Mouse (Mus musculus): Measurements from ENCODE around the gene Slc28a2.
"Not testable (repeated sequence)": the region's sequence is repeated elsewhere in the genome, so short reads cannot be mapped to it uniquely, and the experiment has no call there.

The Slc28a2 gene

DNA sequence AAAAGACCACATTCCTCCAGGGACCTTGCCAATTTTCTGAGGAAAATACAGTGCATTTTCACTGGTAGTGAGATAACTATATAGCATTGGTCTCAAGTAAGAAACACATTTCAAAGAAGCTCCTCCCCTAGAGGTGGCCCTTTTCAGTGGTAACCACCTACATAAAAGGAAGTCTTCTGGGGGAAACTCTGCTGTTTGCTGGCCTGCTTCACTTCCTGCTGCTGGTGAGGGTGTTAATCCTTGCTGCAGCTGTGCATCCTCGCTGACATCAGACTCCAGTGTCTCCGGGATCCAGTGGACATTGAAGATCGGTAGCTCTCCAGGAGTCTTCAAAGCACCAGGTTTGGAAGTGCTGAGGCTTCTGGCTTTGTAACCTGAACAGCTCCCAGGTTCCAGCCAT, at the start of gene Slc28a2:
Slc28a2 (plus strand) TSS at position 278 of the 400 bp plus-strand sequence.
- DNase-seq (ENCODE audit: low read depth): not testable (repeated sequence)

GRCm38 (mm10) chr2:122377215-122377674, 49.0 kb upstream of the Slc28a2 start:
- DNase-seq (ENCODE audit: low read depth): peak; percentile 88

DNA sequence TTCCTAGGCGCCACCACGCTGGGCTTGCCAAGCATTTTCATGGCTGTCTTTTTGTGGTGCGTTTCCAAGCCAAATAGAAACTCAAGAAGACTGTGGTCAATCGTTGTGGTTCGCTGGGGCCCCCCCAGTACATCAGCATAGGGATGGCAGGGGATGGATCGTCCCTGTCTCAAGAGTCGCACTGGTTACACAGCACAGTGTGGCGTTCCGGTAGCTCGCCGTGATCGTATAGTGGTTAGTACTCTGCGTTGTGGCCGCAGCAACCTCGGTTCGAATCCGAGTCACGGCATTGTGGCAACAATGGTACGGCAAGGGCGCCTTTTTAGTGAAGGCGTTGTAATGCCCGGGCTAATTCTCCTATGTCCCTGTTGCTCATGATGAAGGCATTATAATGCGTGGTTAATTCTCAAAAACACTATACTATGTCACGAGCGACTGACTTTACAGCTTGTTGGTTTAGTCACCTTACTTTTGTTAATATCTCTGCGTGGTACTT, 48.5 kb upstream of the Slc28a2 start:
- peak; percentile 46 for DNase-seq (ENCODE audit: low read depth)

DNA sequence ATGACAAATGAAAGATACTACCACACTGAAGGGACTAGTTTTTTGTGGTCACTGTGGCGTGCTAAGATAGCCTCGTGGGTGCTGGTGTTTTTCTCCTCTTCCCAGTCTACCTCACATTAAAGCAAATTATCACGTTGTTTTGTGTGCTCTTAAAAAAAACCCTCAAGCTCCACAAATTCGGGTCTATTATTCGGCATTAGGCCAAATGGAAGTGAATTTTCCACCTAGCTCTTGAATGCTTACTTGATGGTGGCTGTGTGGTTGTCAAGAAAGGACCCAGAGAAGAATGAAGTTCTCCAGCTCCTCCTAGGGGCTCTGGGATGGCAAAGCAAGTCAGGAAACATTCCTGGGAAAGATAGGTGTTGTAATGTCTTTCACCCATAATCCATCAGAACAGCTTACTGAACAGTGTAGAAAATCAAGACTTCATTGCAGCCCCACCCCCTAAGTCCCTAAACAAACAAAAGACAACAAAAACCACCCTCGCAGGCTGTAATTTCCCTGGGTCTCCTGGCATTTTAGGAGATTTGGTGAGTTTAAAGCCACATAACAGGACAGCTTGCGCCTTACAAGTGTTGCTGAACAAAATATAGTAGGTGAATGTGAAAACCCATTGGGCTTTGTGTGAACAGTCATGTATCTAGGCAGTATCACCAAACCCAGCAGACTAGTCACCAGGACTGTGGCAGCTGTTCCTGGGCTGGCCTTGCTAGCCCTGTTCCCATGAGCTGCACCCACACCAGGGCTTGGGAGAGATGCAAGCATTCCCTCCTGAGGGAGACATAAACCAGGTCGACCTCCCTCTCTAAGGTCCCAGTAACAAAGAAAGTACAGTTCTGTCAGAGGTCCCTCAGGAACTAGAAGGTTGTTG, 47.6 kb upstream of the Slc28a2 start:
- DNase-seq (ENCODE audit: low read depth): peak; percentile 44

DNA sequence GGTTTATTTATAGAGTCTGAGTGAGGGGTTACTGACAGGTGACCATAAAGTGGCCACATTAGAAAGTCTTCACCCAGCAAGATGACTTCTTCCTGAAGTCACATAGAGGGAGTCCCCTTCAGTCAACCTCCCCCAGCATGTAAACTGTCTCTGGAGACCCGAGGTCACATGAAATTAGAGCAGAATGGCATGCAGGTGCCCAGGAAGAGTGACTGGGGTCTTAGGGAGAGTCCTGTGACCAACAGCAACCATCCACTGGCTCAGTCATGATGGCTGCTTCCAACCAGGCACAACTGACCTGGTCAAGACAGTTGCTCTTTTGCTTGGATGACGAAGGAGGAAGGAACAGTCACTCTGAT, 47.0 kb upstream of the Slc28a2 start:
- DNase-seq (ENCODE audit: low read depth): no peak

- peak; percentile 19 for DNase-seq (ENCODE audit: low read depth)
Observed at GRCm38 (mm10) chr2:122380768-122381311, 45.4 kb upstream of the Slc28a2 start.

- no peak for DNase-seq (ENCODE audit: low read depth)
Observed at GRCm38 (mm10) chr2:122381329-122382103, 44.8 kb upstream of the Slc28a2 start.

DNA sequence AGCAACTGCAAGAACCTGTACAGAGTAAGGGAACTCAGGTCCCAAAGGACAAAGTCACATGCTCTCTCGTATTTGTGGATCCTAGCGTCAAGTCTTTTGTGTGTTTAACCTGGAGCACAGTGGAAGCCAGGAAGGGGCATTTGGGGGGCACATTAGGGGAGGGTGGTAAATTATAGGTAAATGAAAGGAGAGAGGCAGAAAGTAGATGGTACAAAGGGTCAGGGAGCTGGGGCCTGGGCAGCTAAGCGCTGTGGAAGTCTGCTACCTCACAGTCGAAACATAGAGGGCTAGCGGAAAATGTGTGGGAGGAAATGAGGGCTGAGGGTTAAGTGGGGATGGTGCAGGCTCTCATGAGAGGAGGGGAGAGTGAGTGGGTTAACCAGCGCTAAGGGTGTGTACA, 44.2 kb upstream of the Slc28a2 start:
- no peak for DNase-seq (ENCODE audit: low read depth)

DNA sequence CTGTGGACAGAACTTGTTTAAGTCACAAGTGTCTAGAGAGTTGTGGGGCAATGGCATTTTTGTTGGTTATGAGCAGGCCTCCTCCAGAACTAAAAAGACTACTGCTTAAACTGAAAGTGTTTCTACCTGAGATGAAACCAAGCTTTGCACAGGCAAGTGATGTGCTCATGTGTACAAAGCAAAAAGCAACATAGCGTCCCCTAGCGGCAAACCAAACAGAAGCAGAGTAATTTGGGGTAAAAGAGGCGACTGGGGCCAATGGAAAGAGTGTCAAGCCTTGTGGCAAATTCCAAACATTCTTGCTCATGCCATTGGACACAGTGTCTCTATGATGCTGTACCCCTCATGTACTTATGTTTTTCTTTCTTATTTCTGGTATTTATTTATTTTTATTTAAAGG, 41.2 kb upstream of the Slc28a2 start:
- DNase-seq (ENCODE audit: low read depth): no peak

GRCm38 (mm10) chr2:122387135-122387534, 39.1 kb upstream of the Slc28a2 start:
- not testable (repeated sequence) for DNase-seq (ENCODE audit: low read depth)

DNA sequence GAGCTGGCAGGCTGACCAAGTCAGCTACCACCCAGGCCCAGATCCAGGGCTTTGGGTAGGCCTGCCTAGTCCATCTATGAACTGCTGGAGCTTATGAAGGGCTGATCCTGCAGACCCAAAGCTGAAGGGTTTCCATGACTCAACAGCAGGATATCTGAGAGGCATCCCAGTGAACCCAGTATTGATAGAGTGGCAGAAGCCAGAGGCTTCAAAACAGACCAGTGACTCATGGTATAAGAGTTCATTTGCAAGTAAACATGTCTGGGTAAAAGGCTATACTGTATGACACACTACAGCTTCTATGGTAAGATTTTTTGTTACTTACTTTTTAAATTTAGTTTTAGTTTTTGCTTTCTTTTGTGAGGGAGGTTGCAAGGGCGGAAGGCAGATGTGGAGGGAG, 30.1 kb upstream of the Slc28a2 start:
- peak; percentile 19 for DNase-seq (ENCODE audit: low read depth)

GRCm38 (mm10) chr2:122407607-122408006, 18.7 kb upstream of the Slc28a2 start:
- no peak for DNase-seq (ENCODE audit: low read depth)

DNA sequence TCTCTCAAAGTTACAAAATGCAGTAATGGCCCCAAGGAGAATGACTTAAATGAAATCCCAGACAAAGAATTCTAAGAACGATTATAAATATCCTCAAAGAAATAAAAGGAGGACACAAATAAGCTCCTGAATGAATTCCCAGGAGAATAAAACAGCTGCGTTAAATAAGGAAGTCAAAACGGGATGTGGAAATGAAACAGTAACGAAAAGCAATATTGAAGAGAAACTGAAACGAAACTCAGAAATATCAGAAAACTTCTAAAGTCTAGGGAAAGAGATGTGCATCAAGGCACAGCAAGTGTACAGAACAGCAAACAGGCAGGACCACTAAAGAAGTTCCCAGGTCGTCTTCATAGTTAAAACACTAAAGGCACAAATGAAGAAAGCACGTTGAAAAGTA, 17.3 kb upstream of the Slc28a2 start:
- DNase-seq (ENCODE audit: low read depth): no peak

- DNase-seq (ENCODE audit: low read depth): not testable (repeated sequence)
Observed at GRCm38 (mm10) chr2:122426645-122427044, 368 bp downstream of the Slc28a2 start.

GRCm38 (mm10) chr2:122438706-122439482, 12.6 kb downstream of the Slc28a2 start:
- DNase-seq (ENCODE audit: low read depth): not testable (repeated sequence)

DNA sequence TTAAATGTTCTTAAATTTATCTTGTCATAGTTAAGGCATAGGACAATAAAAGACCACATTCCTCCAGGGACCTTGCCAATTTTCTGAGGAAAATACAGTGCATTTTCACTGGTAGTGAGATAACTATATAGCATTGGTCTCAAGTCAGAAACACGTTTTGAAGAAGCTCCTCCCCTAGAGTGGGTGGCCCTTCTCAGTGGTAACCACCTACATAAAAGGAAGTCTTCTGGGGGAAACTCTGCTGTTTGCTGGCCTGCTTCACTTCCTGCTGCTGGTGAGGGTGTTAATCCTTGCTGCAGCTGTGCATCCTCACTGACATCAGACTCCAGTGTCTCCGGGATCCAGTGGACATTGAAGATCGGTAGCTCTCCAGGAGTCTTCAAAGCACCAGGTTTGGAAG, 14.2 kb downstream of the Slc28a2 start:
- DNase-seq (ENCODE audit: low read depth): not testable (repeated sequence)

GRCm38 (mm10) chr2:122441000-122441933, 15.0 kb downstream of the Slc28a2 start:
- no peak for DNase-seq (ENCODE audit: low read depth)

- DNase-seq (ENCODE audit: low read depth): no peak
Observed at GRCm38 (mm10) chr2:122450351-122450750, 24.1 kb downstream of the Slc28a2 start.

DNA sequence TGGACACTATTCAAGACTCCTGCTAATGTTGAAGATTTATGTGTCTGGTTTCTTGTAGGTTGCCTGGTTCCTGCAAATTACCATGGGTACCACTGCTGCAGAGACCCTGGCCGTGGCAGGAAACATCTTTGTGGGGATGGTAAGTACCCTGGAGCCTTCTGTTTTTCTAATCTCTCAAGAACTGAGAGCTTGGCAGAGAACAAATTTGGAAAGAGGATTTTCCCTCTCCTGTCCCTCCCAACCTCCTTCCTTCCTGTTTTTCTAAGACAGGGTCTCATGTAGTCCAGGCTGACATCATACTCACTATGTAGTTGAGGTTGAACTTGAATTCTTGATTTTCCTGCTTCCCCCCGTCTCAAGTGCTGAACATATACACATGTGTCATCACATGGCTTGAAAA, 26.1 kb downstream of the Slc28a2 start:
- no peak for DNase-seq (ENCODE audit: low read depth)

DNA sequence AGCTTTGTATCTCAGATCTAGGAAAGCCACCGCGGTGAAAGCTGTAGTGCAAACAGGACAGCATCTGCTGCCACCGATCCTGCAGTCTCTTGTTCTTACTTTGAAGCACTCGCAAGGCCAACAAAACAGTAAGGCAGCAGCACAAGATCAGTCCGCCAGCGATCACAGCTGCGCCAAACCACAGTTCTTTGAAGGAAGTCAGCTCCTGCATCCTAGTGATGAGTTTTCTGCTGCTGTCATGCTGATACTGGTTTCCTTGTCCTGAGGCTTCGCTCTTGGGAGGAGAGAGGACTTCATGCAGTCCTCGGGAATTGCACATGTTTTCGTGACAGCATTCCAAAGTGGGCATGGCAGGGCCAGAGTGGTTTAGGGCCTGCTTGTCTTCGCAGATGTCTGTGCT, 40.6 kb downstream of the Slc28a2 start:
- no peak for DNase-seq (ENCODE audit: low read depth)

All from fibroblast of lung, adult 2 months (primary cell).